Mouse (Mus musculus) midbrain, postnatal 0 days (tissue): Measurements from ENCODE around the gene Adat1. TPM values are rescaled to one million over a fixed set of nuclear protein-coding genes. Genes with fewer than 3 reads are reported as not detected.

Experiments
- ATAC-seq: fragments of 200-750 bp; cut with Nextera tagmentation; 2 replicates; pipeline ENCODE4 v1.8.0; 2017; ENCODE audit warnings: moderate number of reproducible peaks, mild to moderate bottlenecking, moderate TSS enrichment, moderate library complexity; ENCODE audit not compliant: low FRiP score
- DNase-seq: peaks from one replicate; pipeline ENCODE4 v3.0.0-alpha.2; 2015; ENCODE audit warnings: low spot score
- H3K27ac ChIP-seq: fragments of 300-500 bp; sonication (generic); 2 replicates; pipeline ENCODE4 v1.5.1; 2014; ENCODE audit warnings: low read depth, mild to moderate bottlenecking, low read length, mixed read lengths
- H3K27me3 ChIP-seq: fragments of 300-500 bp; sonication (generic); 2 replicates; pipeline ENCODE4 v1.6.1; 2014; ENCODE audit warnings: low read length, control low read depth, mixed read lengths; ENCODE audit not compliant: insufficient read depth
- H3K36me3 ChIP-seq: fragments of 300-500 bp; sonication (generic); 2 replicates; pipeline ENCODE4 v1.6.1; 2014; ENCODE audit warnings: low read length, control low read depth, mixed read lengths; ENCODE audit not compliant: insufficient read depth
- H3K4me1 ChIP-seq: fragments of 300-500 bp; sonication (generic); 2 replicates; pipeline ENCODE4 v1.6.1; 2014; ENCODE audit warnings: mild to moderate bottlenecking, control low read depth, antibody characterized with exemption, low read length, mixed read lengths; ENCODE audit not compliant: insufficient read depth
- H3K4me2 ChIP-seq: fragments of 300-500 bp; sonication (generic); 2 replicates; pipeline ENCODE4 v1.6.1; 2014; ENCODE audit warnings: low read depth, mild to moderate bottlenecking, low read length, mixed read lengths; ENCODE audit not compliant: poor library complexity, severe bottlenecking
- H3K4me3 ChIP-seq: fragments of 300-500 bp; sonication (generic); 2 replicates; pipeline ENCODE4 v1.5.1; 2014; ENCODE audit warnings: low read depth, mild to moderate bottlenecking, low read length, moderate library complexity
- H3K9ac ChIP-seq: fragments of 300-500 bp; sonication (generic); replicated peaks from 2 replicates; pipeline ENCODE4 v1.6.1; 2014; ENCODE audit warnings: mild to moderate bottlenecking, low read length, moderate library complexity, mixed read lengths; ENCODE audit not compliant: poor library complexity, severe bottlenecking
- H3K9me3 ChIP-seq: fragments of 300-500 bp; sonication (generic); 2 replicates; pipeline ENCODE4 v1.6.1; 2016; ENCODE audit warnings: low read length, control low read depth
- CTCF ChIP-seq: IDR thresholded peaks from 2 replicates; pipeline ENCODE4 v1.5.1; 2016; ENCODE audit warnings: antibody characterized with exemption, mild to moderate bottlenecking
- WGBS: fragments of 180-500 bp; shearing (Covaris S2); extraction: QIAGEN DNeasy Blood & Tissue Kit; methylation state at CpG from one replicate; pipeline ENCODE4 v1.1.7; 2014; 5-methylcytosine and 5-hydroxymethylcytosine counted together
- polyA plus RNA-seq: library from polyadenylated mRNA; unstranded; fragments of >200 nt; fragmentation: Nextera tagmentation; extraction: Ambion mirVana; gene quantifications from 2 replicates; pipeline ENCODE4 v1.2.1, GENCODE M21; 2015
- total RNA-seq: library from RNA; depleted of rRNA; stranded (reverse); fragments of >200 nt; gene quantifications from 2 replicates; pipeline ENCODE4 v1.2.3, GENCODE M21; 2014

The Adat1 gene
- total and polyA plus RNA-seq, 2 experiments from 2014 or later: 4.7 to 5.2 TPM

DNA sequence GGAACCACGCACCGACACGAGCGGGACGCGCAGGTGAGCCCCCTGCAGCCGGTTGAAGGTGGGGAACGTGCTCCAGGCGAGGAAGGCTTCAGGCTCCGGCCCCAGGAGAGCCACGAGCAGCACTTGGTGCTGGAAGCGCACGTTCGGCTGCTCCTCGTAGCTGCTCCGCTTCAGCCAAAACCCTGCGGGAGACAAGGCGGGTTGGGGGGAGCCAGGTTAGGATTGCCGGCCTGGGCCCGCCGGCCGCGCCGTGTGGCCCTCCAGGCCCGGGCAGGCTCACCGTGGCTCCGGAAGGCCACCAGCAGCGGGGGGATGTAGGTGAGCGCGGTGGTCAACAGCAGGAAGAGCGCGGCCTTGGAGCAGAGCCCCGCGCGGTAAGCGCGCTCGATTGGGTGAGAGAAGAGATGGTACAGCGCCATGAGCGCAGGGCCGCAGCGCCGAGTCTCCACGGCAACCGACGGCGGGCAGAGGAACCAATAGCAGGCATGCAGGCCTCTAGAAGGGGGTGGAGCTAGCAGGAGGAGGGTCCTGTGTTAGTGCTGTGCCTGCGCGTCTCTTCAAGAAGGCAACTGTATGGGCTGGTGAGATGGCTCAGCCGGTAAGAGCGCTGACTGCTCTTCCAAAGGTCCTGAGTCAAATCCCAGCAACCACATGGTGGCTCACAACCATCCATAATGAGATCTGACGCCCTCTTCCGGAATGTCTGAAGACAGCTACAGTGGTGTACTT, 58.6 kb downstream of the Adat1 start, which contains the start of gene Tmem231:
Tmem231 (minus strand) TSS at position 534 of the 729 bp plus-strand sequence.
- ATAC-seq (peak; percentile 99), DNase-seq (peak; percentile 97)
- WGBS: under 1% methylated on average over 53 of the region's 53 CpGs
- Histone ChIP-seq H3K9me3 (no peaks in the 10 kb centered on the region), H3K4me2 (peak within 1 kb of the TSS; percentile 93), H3K9ac (peak within 1 kb of the TSS; percentile 81), H3K27ac (peak within 1 kb of the TSS; percentile 89), H3K27me3 (no peaks in the 10 kb centered on the region), H3K4me3 (peak within 1 kb of the TSS; percentile 78), H3K36me3 (no peaks in the 10 kb centered on the region), H3K4me1 (0 out of 2 replicates have a peak, but pooled peaks cover 3% of the 10 kb centered on the region)
- TF ChIP-seq CTCF: peak; percentile 62

DNA sequence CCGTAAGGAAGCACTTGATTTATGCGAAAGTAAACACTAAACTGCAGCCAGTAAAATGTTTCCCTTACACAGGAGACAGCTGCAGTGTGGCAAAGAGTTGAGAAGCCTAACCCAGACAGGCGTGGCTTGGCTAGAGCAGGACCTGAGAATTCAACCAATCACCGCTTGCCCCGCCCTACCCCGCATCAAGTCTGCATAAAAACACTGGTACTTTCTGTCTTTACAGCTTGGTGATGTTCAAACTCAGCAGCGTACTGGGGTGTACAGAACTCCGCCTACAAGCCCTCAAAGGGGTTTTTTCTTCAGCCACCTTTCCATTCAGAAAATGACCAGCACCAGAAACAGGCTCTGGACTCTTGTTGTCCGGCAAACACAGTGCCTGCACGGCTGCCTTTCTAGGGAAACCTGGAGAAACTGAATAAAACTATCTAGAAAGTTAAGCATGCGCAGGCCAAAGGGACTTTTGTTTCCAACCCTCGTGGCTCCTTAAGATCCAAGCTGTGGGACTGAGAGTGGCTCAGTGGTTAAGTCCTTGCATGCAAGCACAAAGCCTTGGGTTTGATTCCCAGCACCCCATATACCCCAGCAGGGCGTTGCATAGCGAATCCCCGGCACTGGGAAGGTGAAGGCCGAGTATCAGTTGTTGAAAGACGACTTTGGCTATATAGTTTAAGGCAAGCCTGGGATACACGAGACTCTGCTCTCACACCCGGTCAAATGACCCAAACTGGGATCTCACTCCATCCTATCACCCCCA, 59.3 kb downstream of the Adat1 start:
- no peaks in the 10 kb centered on the region for H3K9me3 ChIP-seq
- H3K4me1 ChIP-seq: 0 out of 2 replicates have a peak, but pooled peaks cover 3% of the 10 kb centered on the region
- 33% methylated on average over 19 of the region's 19 CpGs for WGBS
- H3K36me3 ChIP-seq: no peaks in the 10 kb centered on the region
- no peaks in the 10 kb centered on the region for H3K27me3 ChIP-seq
- DNase-seq (peak; percentile 60), ATAC-seq (no peak)
- H3K4me2 ChIP-seq: peak overlapping the region; percentile 93
- peak overlapping the region; percentile 81 for H3K9ac ChIP-seq
- H3K4me3 ChIP-seq: peak overlapping the region; percentile 78
- TF ChIP-seq CTCF: no peak
- peak overlapping the region; percentile 89 for H3K27ac ChIP-seq

DNA sequence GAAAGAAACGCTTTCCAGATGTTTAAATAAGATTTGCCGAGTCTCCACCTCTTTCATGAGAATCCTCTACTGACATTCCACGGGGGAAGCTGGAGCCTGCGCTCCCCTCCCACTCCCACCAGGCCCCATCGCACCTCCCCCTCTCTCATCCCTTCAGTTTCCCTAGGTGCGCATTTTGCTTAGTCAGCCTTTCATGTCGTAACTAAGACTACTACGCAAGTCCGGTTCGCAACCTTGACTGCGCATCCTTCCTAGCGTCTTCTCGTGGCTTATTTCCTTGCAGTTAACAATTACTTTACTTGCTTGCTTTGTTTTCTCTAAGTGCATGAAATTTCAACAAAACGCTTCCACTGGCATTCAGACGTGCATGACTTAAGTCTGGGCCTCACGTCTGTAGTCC, 60.4 kb downstream of the Adat1 start:
- no peaks in the 10 kb centered on the region for H3K9me3 ChIP-seq
- DNase-seq: no peak
- WGBS: 80% methylated on average over 16 of the region's 16 CpGs
- no peak overlapping the region for H3K9ac ChIP-seq
- H3K4me2 ChIP-seq: no peak overlapping the region
- no peaks in the 10 kb centered on the region for H3K27me3 ChIP-seq
- H3K4me3 ChIP-seq: no peak overlapping the region
- H3K27ac ChIP-seq: no peak overlapping the region
- H3K36me3 ChIP-seq: no peaks in the 10 kb centered on the region
- TF ChIP-seq CTCF: no peak
- no peak for ATAC-seq
- H3K4me1 ChIP-seq: 0 out of 2 replicates have a peak, but pooled peaks cover 3% of the 10 kb centered on the region

DNA sequence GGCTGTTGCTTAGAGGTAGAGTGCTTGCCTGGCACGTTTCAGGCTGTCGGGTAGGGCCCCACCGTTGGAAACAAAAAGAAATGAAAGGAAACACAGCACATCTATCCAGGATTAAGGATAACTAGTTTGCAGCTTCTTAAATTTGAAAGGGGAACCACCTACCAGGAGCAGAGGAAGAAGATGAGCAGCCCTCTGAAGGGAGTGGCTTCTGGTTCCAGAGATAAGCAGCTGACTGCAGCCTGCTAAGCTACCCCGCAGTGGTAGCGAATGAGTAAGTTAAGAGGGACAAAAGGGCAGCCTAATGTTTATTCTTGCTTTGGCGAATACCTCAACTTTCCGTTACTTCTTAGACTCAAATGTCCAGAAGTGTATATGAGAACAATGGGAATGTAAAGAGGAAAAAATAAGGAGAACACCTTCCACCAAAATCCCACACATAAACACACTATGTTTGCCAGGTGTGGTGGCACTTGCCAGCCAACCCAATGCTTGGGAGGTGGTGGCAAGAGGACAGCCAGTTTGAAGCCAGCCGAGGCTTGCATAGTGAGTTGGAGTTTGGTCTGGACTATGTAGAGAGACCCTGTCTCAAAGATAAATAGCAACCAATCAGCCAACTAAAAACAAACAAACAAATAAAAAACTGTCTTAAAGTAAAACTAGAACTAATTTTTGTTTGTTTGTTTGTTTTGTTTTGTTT, 62.3 kb downstream of the Adat1 start:
- TF ChIP-seq CTCF: no peak
- Histone ChIP-seq H3K27ac (no peak overlapping the region), H3K4me3 (no peak overlapping the region), H3K27me3 (no peaks in the 10 kb centered on the region), H3K36me3 (no peaks in the 10 kb centered on the region), H3K9me3 (no peaks in the 10 kb centered on the region), H3K4me2 (no peak overlapping the region), H3K4me1 (0 out of 2 replicates have a peak, but pooled peaks cover 3% of the 10 kb centered on the region), H3K9ac (no peak overlapping the region)
- 70% methylated on average over 8 of the region's 8 CpGs for WGBS
- no peak for ATAC-seq
- DNase-seq: no peak

DNA sequence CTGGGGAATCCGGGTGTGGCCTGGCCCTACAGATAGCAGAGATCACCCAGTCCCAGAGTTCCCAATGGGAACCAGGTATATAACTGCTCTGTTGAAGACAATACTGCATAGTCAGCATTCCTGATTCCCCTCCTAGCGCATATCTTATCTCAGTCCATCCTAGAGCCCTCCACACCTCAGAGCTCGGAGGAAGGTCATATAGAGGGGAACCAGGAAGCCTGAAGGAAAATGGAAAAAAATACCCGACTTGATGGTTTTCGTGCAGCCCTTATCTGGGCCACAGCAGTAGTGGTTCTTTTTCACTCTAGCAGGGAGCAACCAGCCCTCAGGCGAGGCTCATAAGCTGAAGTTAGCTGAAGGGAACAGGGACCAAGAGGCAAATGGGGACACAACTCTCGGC, 67.1 kb downstream of the Adat1 start:
- H3K9me3 ChIP-seq: no peaks in the 10 kb centered on the region
- 82% methylated on average over 7 of the region's 7 CpGs for WGBS
- H3K27me3 ChIP-seq: no peaks in the 10 kb centered on the region
- H3K4me3 ChIP-seq: no peak overlapping the region
- H3K27ac ChIP-seq: no peak overlapping the region
- DNase-seq: no peak
- H3K9ac ChIP-seq: no peak overlapping the region
- no peaks in the 10 kb centered on the region for H3K4me1 ChIP-seq
- H3K36me3 ChIP-seq: no peaks in the 10 kb centered on the region
- TF ChIP-seq CTCF: no peak
- H3K4me2 ChIP-seq: no peak overlapping the region
- no peak for ATAC-seq
